Mouse (Mus musculus) spleen, postnatal 14 days (tissue): ENCODE measurements around the gene Mki67.

ENCODE experiments used
- DNase-seq, 2 experiments: peaks; one replicate each; pipeline ENCODE4 v3.0.0; 2021 to 2022; ENCODE audit warnings: low spot score in 2 of 2

Gene Mki67

GRCm38 (mm10) chr7:135668852-135669739 is 47.1 kb downstream of the Mki67 start:
- peak in 1 of 2 experiments; percentile 47 for DNase-seq

GRCm38 (mm10) chr7:135666314-135666713 is 49.8 kb downstream of the Mki67 start:
- no peak for DNase-seq

- no peak for DNase-seq
Observed at GRCm38 (mm10) chr7:135664211-135664610, 52.0 kb downstream of the Mki67 start.

- no peak for DNase-seq
Observed at GRCm38 (mm10) chr7:135660314-135660713, 55.8 kb downstream of the Mki67 start.

- no peak for DNase-seq
Observed at GRCm38 (mm10) chr7:135659314-135659935, 56.7 kb downstream of the Mki67 start.

- DNase-seq: no peak
Observed at GRCm38 (mm10) chr7:135658150-135658549, 58.0 kb downstream of the Mki67 start.

- DNase-seq: no peak
Observed at GRCm38 (mm10) chr7:135655113-135655512, 61.0 kb downstream of the Mki67 start.

GRCm38 (mm10) chr7:135654288-135654687 is 61.9 kb downstream of the Mki67 start:
- DNase-seq: no peak

GRCm38 (mm10) chr7:135653601-135654000 is 62.6 kb downstream of the Mki67 start:
- no peak for DNase-seq

GRCm38 (mm10) chr7:135652781-135653180 is 63.4 kb downstream of the Mki67 start:
- peak in 1 of 2 experiments; percentile 8 for DNase-seq

- DNase-seq: peak; percentile 22 to 34
Observed at GRCm38 (mm10) chr7:135651831-135652511, 64.2 kb downstream of the Mki67 start.

- no peak for DNase-seq
Observed at GRCm38 (mm10) chr7:135650061-135650460, 66.1 kb downstream of the Mki67 start.

GRCm38 (mm10) chr7:135649306-135649705 is 66.9 kb downstream of the Mki67 start:
- DNase-seq: no peak

- DNase-seq: no peak
Observed at GRCm38 (mm10) chr7:135648821-135649220, 67.3 kb downstream of the Mki67 start.

- DNase-seq: no peak
Observed at GRCm38 (mm10) chr7:135646976-135647375, 69.2 kb downstream of the Mki67 start.

GRCm38 (mm10) chr7:135644452-135644851 is 71.7 kb downstream of the Mki67 start:
- DNase-seq: no peak

GRCm38 (mm10) chr7:135641698-135642507 is 74.3 kb downstream of the Mki67 start:
- peak in 1 of 2 experiments; percentile 11 for DNase-seq
